Mouse (Mus musculus) kidney, adult 2 months (tissue): Measurements from ENCODE around the gene Slc34a2.

Experiments
- CTCF ChIP-seq: fragments of 200-500 bp; conservative IDR thresholded peaks from 2 replicates; pipeline ENCODE4 v1.5.1; 2011; ENCODE audit warnings: low read depth, mild to moderate bottlenecking, control low read depth, low read length, moderate library complexity, mixed read lengths; ENCODE audit not compliant: insufficient read depth, insufficient read length
- POLR2A ChIP-seq: fragments of 200-500 bp; IDR thresholded peaks from one replicate; pipeline ENCODE4 v1.6.1; 2011; ENCODE audit warnings: low read depth, low read length, control low read depth

- TF ChIP-seq CTCF (no peak), POLR2A (no peak)
These were observed 34.4 kb upstream of the Slc34a2 start for GRCm38 (mm10) chr5:53003495-53003894.
